Mouse (Mus musculus) thymus, postnatal 36 days (tissue): ENCODE data around the gene Wasf1.

Source experiments
- DNase-seq, 2 experiments: peaks; one replicate each; pipeline ENCODE4 v3.0.0; 2022; ENCODE audit warnings: mixed read lengths in 2 of 2

Wasf1 gene

DNA sequence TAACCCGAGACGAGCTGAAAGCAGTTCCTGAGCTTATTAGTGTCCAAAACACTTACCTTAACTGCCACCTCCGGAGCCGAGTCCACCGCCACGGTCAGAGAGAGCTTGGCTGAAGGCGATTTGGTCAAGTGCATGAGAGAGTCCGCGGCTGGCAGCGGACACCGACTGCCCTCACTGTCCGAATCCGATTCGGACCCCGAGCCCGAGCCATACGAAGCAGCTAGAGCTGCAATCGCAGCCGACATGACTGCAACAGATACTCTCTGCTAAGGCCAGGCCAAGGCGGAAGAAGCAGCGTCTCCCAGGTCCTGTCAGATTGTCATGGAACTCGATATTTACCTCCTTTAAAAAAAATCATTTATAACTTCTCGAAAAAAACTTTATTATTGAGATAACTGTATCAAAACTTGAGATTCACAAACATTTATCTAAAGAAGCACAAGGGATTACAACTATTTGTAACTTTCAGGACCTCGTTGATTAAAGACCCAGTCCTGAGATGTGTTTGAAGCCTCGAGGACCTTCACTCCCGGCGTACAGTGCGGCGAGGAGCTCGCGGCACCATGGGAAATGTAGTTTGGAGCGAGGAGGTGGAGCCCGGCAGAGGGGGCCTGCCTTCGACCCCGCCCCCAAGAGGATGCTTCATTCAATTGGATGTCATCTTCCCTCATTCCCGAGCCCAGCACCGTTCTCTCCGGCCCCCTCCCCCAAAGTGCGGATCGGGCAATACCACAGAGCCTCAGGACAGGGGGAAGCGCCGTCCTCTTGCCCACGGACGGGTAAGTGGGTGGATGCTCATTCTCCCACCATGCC is at the start of gene Wasf1, which contains the start of gene Cdc40:
Gene Wasf1, plus strand, starts transcription at position 645 of the 813 bp plus-strand sequence.
Gene Cdc40, minus strand, starts transcription at position 481 of the 813 bp plus-strand sequence.
- peak; percentile 91 to 93 for DNase-seq

DNA sequence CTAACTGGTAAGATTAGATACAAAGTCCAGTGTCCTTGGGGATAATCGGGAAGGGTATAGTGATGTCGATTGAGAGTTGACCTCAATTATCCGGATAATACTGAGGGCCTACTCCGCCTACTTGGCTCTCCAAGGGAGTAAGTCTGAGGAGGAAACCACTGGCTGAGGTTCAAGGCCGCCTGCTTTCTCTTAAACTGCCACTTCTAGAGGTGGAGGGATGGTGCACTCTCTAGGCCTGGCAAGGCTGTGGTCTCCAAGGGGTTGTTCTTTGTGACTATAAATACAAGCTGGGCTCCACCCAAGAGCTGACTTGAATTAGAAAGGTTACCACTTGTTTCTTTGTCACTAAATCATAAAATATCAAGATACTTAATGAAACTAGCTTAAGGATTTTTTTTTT is 43.2 kb upstream of the Wasf1 start:
- DNase-seq = no peak

DNA sequence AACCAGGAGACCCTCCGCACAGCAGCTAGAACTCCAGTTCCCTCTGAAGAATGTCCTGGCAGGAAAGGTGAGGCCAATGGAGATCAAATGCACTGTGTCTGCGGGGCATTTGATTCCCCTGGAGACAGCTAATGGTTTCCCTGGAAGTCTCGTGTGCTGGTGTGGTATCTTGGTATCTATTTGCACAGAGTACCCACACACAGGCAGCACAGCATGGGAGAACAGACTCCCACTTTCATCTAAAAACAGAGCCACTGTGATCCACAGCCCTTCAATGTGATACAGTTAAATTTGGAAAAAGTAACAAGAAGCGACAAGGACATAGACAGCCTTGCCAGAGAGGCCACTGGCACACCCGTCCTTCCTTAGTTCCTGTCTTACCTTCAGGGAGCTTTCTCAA is 39.4 kb upstream of the Wasf1 start:
- DNase-seq = no peak

DNA sequence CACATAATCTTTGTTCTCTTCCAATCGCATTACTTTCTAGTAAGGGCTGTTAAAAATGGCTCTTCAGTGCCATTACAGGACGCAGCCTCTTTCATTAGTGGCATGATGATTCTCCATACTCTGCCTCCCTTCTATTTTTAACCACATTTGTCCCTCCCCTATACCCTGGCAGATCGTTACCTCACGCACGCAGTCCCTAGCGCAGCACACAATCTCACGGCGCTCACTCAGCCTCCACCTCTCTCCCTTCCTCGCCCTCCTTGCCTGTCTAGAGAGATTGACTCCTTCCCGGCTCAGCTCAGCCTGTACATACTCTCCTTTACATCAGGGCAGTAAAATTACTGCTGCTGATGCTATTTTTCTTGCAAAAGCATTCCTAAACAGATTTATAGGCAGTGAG is 38.7 kb upstream of the Wasf1 start:
- DNase-seq = no peak

DNA sequence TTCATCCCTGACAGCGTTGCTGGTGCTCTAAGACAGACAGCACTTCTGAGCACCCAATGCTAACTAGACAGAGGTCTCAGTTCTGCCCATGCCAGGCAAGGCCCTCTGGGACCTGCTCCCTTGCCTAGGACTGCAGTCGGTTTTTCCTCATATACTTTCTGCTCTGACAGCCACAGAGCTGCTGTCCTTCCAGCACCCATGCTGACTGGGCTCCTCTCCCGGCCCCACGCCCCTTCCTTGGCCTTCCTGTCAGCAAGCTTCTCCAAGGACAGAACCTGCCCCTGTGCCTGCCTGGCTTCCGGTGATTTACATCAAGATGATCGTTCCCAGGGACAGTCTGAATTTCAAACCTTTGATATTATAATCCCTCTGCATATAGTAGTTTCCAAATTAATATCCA is 37.6 kb upstream of the Wasf1 start:
- no peak for DNase-seq

DNA sequence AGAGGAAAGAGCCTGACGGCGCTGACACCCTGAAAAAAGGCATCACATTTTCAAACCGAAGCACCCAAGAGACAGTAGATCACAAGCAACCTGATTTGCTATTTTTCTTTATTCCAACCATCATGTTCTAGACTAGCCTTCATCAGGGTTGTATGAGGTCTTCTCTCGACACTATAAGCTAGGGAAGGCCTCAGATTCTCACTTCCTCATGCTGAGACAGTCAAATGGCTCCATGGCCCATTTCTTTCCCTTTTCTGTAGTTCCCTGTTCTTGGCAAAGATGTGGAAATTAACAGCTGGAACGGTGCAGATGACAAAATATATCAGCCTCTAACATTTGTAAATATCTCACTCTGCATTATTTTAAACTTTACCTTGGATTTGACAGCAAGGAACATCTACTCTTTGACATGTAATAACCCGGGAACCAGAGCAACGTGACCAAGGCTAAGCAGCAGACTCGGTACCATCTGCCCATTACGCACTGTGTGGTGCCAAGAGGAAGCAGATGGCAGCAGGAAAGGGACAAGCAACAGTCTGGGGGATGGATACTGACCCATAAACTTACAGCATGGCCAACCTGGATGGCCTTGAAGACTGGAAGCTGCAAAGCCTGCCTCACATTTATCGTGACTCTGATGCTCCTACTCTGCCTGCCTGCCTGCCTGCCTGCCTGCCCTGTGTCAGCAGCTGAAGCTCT is 36.0 kb upstream of the Wasf1 start:
- no peak for DNase-seq

DNA sequence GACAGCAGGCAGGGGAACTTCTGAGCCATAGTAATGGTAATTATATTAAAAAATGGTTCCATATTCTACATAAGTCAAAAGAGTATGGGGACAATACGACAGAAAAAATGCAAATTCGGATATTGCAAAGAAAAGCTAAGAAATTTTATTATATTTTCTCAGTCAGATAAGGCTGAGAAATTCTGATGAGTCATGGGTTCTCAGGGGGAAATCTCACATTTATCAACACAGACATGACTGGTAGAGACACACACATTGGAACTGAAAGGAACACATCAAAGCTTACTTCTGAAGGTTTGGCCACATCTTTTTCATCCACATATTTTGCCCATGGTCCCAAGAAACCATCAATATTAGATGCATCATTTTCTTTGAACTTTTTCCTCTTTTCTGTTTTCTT is 32.6 kb upstream of the Wasf1 start:
- no peak for DNase-seq

DNA sequence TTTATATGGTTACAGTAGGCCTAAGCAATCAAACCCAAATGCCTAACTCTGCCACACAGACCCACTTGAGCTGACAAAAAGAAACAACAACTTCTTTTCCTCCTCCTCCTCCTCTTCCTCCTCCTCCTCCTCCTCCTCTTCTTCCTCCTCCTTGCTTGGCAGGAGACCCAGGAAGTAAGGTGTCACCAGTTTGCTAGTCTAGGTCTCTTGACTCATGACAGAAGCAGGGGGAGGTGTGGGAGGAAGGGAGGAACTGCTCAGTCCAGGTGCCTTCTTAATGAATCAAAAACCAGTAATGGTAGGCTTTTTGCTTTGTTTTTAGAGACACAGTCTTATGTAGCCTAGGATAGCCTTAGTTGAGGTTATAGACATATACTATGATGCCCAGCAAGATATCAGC is 32.1 kb upstream of the Wasf1 start:
- DNase-seq = no peak

DNA sequence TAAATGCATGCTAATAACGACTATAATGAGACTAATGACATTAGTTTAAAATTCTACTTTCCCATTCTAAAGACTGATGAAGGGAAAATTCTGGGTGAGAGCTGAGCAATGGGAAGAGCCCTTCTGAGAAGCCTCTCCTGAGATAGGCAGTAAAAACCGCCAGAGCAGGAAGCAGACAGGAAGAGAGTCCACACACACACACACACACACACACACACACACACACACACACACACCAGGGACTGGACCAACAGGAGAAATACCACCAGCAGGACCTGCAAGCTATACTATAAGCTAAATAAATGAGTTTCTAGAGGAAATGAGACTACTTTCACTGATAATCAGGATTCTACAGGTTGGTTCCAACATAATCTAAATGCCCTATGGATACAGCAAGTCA is 27.7 kb upstream of the Wasf1 start:
- DNase-seq = no peak

DNA sequence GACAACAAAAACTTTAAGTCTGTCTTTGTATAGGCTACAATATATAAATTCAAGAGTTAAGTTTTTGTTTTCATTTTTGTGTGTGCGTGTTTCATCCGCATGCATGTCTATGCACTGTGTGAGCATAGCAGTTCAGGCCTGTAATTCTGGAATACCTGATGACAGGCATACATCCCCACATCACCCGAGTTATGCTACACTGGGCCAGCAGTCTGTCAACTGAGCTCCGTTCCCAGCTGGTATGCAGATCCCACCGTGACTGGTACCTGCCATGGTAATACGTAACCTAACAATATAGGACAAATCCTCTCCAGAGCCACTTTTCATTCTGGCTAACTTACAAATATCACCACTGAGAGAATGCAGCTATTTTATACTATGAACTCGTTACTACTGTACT is 26.6 kb upstream of the Wasf1 start:
- DNase-seq = no peak

DNA sequence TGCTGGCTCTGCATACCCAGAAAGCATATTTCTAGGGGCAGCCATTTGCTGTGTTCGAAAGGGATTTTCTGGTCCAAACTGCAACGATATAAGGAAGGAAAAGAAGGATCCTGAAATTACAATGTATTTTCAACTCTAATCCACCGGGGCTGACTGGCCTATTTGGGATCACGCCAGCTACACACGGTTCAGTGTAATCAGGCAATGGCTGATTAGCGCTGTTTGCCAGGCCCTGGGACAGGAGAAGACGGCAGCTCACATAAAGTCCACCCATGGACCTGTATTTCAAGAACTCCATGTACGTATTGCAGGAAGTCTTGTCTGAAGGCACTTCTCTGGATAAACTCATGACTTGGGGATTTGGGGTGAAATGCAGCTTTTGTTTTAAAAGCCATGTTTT is 25.7 kb upstream of the Wasf1 start:
- no peak for DNase-seq

DNA sequence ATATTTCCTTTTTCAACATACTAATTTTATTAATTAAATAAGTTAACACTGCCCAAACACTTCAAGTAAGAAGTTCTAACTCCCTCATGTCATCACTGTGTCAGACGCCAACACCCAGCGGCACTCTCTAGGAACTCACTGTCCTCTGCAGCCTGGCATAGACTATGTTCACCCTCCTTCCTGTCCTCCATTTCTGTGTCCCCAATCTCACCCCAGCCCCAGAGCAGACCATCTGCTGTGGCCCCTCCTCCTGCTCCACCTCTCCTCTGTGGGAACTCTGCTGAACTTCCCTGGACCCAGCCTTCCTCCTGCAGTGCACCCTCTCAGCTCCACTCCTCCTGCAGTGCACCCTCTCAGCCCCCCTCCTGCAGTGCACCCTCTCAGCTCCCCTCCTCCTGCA is 15.2 kb upstream of the Wasf1 start:
- no peak for DNase-seq

DNA sequence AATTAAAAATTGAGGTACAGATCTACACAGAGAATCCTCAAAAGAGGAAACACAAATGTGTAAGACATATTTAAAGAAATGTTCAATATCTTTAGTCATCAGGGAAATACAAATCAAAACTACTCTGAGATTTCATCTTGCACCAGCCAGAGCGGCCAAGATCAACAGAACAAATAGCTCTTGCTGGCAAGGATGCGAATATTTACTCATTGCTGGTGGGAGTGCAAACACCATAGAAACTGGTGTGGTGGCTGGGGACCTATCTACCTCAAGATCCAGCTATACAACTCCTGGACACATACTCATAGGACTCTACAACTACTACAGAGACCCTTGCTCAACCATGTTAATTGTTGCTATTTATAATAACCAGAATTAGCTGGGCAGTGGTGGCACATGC is 12.0 kb upstream of the Wasf1 start:
- DNase-seq = no peak

DNA sequence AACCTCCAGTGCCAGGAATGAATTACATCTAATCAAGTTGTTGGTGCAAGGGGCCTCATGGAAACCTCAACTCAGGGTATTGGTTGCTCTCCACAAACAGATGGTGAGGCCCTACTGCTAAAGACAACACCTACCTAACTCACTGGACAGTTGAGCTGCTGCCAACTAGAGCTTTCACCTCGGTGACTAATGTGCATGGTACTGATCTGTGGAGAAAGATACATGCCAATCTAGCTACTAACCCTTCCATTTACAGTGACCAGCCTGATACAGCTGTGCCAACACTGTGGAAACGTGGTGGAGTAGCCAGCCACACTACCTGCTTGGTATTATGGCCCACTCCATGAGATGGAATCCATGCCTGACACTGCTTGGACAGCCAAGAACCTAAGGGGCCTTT is 11.2 kb upstream of the Wasf1 start:
- DNase-seq = no peak

DNA sequence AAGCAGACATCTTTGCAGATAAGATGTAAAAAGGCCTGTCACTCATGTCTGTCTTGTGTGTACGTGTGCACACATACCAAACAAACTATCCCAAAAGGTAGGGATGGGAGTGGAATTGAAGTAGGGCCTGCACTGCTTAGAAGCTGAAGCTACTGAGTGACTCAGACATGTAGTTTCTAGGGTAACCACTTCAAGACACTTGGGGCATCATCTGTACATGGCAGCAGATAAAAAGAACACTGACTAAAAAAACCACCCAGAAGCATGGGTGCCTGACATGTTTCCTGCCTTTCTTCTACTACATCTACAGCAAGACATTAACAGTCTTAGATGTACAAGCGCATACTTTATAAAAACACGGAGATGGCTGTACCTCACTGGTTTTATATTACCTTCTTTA is 5.0 kb upstream of the Wasf1 start:
- no peak for DNase-seq

DNA sequence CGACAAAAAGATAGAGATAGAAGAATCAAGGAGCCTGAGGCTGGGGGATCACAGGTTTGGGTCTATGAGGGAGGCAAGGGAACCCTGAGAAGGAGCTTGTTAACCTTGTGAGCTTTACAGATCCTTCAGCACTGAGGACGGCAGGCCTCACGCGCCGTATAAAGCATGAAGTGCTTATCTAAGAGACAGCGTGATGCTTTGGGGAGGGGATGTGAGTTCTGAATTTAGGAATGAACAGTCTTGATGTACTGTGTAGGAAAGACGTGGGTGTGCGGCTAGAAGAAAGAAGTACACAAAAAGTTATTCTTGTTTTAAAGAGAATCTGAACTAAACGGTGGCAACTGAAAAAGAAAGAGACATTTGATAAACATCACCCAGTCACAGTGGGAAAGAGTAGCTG is 3.3 kb upstream of the Wasf1 start:
- no peak for DNase-seq

DNA sequence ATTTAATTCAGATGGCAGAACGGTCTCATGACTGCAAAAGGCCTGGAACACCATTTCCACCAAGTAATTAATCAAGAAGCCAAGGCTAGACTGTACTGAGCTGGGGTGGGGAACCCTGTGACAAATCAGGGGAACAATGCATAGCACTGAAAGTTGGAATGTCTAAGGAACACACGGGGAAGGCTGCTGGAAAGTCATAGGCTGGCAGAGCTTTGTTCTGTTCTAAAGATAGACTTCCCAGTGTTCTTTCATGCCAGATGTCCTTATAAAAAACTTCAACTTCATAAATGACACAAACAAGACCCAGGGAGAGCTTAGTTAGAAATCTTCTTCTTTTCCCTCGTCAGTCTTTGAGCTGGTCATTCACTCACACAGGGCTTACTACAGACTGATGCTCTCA is 2.0 kb upstream of the Wasf1 start:
- DNase-seq = no peak

DNA sequence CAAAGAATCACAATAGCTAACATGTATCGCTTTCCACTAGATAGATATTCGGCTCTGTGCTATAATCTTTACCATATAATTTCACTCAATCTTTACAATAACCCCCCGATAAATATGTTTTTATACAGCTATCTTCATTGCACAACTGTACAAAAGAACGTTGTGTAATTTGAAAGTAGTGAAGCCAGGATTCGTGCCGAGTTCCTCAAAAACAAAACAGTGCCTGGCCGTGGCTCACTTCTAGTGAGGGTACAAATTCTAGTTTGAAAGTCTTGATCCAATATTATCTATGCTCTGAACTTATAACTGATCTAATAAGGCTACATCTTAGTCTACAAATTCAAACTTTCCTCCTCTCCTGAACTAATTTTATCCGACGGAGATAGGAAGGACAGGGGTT is 942 bp upstream of the Wasf1 start:
- DNase-seq = no peak

DNA sequence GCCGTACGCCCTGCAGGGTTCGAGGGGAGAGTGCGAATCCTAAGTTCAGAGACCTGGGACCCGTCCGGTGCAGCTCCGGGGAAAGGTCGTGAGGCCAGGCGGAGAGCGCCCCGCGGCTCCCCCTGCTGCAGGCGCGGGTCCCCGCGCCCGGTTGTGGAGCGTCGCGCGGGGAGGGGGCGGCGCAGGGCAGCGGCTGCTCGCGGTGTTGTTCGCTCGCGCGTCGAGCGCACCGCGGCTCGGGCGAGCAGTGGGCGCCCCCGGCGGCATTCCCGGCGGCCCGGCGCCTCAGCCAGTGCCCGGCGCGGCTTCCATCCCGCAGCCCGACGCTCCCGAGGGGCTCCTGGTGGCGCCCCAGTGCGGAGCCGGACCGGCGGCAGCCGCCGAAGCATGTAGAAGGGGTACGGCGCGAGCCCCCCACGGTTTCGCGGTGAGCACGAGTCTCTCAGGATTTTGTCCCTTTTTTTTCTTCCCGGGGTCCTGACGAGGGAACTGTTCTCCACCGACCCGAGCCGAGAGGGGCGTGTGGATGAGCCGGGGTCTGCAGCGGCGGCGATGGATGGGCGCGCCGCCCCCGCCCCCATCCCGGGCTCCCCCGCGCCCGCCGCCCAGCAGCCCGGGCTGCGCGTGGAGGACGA is 486 bp downstream of the Wasf1 start:
- DNase-seq = peak in 1 of 2 experiments; percentile 21

DNA sequence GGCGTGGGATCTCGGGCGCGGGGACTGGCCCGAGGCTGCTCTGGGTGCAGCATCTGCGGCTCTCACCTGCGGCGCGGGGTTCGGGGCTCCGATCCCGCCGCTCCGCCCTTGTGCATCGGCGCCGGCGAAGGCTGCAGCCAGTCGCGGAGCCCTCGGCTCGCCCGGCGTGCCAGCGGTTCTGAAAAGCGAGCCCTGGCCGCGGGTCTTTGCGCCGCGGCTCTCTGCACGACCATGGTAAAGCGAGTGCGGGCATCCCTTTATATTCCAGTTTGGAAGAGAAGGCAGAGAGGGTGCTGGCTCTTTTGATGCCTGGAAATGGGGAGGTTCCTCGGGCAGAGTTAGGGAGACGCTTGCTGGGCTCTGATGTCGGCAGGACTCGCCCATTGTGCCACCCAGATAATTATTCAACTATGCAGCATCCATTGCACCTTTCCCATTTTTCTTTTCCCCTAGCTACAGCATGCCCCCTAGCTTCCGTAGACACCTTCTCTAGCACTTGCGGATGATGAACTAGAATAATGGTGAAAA is 1.1 kb downstream of the Wasf1 start:
- DNase-seq = peak; percentile 21 to 37

DNA sequence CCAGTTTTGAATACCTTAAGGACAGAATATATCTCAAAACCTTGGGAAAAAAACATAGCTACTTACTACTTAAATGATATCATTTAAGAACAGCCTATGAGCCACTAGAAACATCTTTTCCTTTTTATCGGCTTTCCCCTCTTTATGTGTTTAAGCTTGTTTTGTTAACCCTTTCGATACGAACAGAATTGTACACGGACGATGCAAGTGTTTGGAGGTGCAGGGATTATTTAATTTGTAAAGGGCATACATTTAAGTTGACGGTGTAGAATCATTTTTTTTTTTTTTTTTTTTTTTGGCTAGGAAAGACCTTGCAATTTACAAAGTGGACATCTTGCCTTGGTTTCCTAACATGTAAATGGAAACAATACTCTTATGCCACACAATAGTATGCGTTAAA is 2.2 kb downstream of the Wasf1 start:
- no peak for DNase-seq

DNA sequence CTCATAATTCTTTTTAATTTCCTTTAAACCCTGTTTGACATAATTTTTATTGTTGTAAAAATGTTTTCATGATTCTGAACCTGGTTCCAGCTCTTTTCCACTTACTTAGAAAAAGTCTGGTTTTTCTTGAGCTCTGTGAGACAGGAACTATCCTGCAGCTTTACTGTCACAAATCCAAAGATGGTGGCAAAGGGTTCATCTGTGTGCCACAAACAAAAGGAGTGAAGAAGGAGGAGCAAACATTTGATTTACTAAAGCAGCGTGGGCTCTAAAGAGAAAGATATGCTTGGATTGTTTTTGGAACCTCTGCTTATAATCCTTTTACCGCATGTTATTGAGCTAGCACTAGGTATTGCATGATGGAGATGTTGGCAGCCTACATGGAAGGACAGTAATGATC is 4.0 kb downstream of the Wasf1 start:
- DNase-seq = no peak

DNA sequence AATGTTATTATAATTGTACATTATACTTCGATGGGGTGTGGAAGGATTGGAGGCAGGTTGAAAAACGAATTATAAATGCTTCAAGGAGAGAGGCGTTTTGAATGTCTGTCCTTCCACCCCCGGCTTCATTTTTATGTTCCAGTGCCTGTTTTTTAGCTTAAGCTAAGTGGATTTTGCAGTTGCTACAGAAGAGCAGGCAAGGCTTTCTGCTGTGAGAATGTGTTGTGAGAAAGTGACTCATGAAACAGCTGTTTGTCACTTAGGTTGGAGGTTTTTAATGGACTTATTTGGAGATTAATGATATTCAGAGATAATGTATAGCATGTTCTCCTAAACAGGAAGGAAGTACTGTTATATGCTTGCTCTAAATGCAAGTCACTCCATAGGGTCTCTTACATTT is 5.9 kb downstream of the Wasf1 start:
- DNase-seq = no peak

DNA sequence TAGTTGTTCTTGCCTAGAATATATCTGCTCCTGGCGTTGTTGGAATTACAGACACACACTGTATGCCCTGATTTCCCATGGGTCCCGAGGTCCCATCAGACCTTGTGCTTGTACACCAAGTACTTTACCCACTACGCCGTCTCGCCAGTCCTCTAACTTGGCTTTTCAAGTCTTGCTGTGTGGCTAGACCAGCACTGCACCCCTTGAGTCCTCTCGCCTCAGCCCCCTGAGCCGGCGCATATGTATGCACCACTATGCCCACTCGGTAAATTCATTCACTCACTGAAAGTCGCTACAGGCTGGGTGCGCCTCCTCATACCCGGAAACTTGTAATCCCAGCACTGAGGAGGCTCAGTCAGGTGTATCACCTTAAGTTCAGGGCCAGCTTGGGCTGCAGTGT is 12.5 kb downstream of the Wasf1 start:
- no peak for DNase-seq
